Mouse (Mus musculus): ENCODE measurements around the gene Chil1.

The Chil1 gene

GRCm38 (mm10) chr1:134232778-134233531 lies 51.0 kb downstream of the Chil1 start:
- DNase-seq = peak; percentile 73

- DNase-seq = no peak
These were observed 51.9 kb downstream of the Chil1 start for GRCm38 (mm10) chr1:134233681-134234454.

GRCm38 (mm10) chr1:134234455-134235390 lies 52.7 kb downstream of the Chil1 start:
- DNase-seq = peak; percentile 66

- no peak for DNase-seq
These were observed 53.5 kb downstream of the Chil1 start, which contains the start of gene Adora1 for GRCm38 (mm10) chr1:134235391-134235921. Gene Adora1 (minus strand): TSS chr1:134235431.

GRCm38 (mm10) chr1:134236142-134236541 lies 54.2 kb downstream of the Chil1 start:
- no peak for DNase-seq

GRCm38 (mm10) chr1:134237438-134237837 lies 55.5 kb downstream of the Chil1 start:
- no peak for DNase-seq
